Mouse (Mus musculus) testis, adult 2 months (tissue): ENCODE measurements around the gene Gpr137c.

Experiments
- CTCF ChIP-seq: fragments of 200-500 bp; IDR thresholded peaks from 2 replicates; pipeline ENCODE4 v1.5.1; 2012; ENCODE audit warnings: low read depth, mild to moderate bottlenecking, inconsistent platforms, low read length, moderate library complexity; ENCODE audit not compliant: control insufficient read depth, insufficient read depth, insufficient replicate concordance
- POLR2A ChIP-seq: fragments of 200-500 bp; IDR thresholded peaks from 2 replicates; pipeline ENCODE4 v1.6.1; 2012; ENCODE audit warnings: low read depth, mild to moderate bottlenecking, inconsistent platforms, low read length, moderate library complexity; ENCODE audit not compliant: control insufficient read depth

DNA sequence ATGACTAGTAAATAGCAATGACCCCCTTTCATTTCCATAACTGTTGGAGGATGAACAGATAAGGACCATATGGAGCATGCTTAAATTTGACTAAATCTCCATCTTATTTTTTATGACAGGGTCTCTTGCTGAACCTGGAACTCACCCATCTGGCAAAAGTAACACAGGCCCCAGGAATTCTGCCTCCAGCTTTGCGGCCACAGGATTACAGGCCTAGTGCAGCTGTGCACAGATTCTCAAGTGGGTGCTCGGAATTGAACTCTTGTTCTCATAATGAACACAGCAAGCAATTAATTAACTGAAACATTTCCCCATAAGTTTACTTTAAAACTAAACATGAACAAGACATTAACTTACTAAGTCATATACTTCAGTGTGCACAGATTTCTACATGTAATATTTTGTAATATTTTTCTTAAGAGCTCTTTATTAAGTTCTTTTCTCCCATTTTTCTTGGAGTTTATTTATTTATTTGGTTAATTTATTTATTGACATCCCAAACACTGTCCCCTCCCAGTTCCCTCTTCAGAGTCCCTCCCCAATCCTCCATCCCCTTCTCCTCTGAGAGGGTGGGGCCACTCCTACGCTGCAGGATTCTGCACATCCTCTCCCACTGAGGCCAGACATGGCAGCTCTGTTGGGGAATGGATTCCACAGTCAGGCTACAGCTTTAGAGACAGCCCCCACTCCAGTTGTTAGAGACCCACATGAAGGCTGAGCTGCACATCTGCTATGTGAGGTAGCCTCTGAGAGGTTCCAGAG lies 44.5 kb downstream of the Gpr137c start:
- TF ChIP-seq CTCF (no peak), POLR2A (no peak)
